Mouse (Mus musculus): Measurements from ENCODE around the gene Ikbip.

- TF ChIP-seq POLR2A (IDR thresholded peaks at IDR 0.05; ENCODE audit: control insufficient read depth in 1 of 2, insufficient read depth in 1 of 2, low read depth in 1 of 2, low read length in 2 of 2, poor library complexity in 1 of 2) = no peak
- TF ChIP-seq CTCF (IDR thresholded peaks at IDR 0.05 in 2 of 3, conservative IDR thresholded peaks at IDR 0.05 in 1 of 3; ENCODE audit: control insufficient read depth in 1 of 3, insufficient read depth in 1 of 3, low read depth in 2 of 3, low read length in 3 of 3, poor library complexity in 1 of 3, severe bottlenecking in 1 of 3) = no peak
- no peak for TF ChIP-seq GATA1 (IDR thresholded peaks at IDR 0.05; ENCODE audit: low read depth, low read length)
- TF ChIP-seq USF2 (IDR thresholded peaks at IDR 0.05; ENCODE audit: borderline replicate concordance in 1 of 2, insufficient read depth in 1 of 2, low read depth in 1 of 2, low read length in 2 of 2) = no peak
- TF ChIP-seq ZNF384 (IDR thresholded peaks at IDR 0.05; ENCODE audit: low read depth, low read length) = no peak
- TF ChIP-seq HCFC1 (IDR thresholded peaks at IDR 0.05; ENCODE audit: low read depth, low read length) = no peak
- TF ChIP-seq EP300 (IDR thresholded peaks at IDR 0.05; ENCODE audit: low read depth in 1 of 2, low read length in 2 of 2) = no peak
- no peak for TF ChIP-seq POLR2AphosphoS2 (IDR thresholded peaks at IDR 0.05; ENCODE audit: low read length)
- no peak for TF ChIP-seq CHD2 (IDR thresholded peaks at IDR 0.05; ENCODE audit: low read length)
- TF ChIP-seq ETS1 (IDR thresholded peaks at IDR 0.05; ENCODE audit: low read depth, low read length) = no peak
Observed at GRCm38 (mm10) chr10:91062355-91062754, 20.4 kb upstream of the Ikbip start.
